Mouse (Mus musculus): ENCODE measurements around the gene Slc4a7.

DNA sequence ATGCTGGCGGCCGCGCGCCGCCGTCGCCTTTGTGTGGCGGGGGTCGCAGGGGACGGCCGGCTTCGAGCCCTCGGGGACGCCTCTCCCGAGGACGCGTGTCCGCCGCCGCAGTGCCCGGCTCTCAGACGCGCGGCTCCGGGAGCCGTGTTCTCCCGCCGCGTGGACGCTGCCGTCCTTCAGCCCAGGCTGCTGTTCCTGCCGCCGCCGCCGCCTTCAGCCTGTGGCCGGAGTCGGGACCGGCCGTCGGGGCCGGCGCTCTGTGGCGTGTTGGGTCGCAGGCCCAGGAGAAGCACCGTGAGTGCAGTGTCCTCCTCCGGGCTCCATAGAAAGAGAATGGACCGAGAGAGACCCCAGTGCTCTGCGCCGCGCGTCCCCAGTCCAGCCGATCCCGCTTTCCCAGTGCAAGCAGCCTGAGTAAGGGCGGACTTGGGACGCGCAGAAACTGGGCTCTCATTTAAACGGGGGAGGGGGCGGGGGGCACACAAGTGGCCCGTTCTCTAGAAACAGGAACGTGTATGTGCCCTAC is 1.3 kb downstream of the Slc4a7 start:
- TF ChIP-seq CTCF (IDR thresholded peaks at IDR 0.05; ENCODE audit: control insufficient read depth, insufficient read depth, insufficient replicate concordance, low read depth, low read length) (no peak), POLR2A (IDR thresholded peaks at IDR 0.05; ENCODE audit: control insufficient read depth, low read depth, low read length) (peak; percentile 6; the same call in 1 of the 2 replicates)
